Mouse (Mus musculus): ENCODE data around the gene Hist1h3h.

- TF ChIP-seq CTCF (IDR thresholded peaks at IDR 0.05; ENCODE audit: insufficient read depth, low read length) (no peak), POLR2A (IDR thresholded peaks at IDR 0.05; ENCODE audit: borderline replicate concordance, extremely low read depth, low read depth, low read length) (no peak)
These were observed 12.1 kb downstream of the Hist1h3h start for GRCm38 (mm10) chr13:21729544-21729943.

Data from lung, adult 2 months (tissue).